Mouse (Mus musculus) spleen, adult 2 months (tissue): ENCODE results near the gene Dcst1. TPM values are rescaled to one million over a fixed set of nuclear protein-coding genes. Genes with fewer than 3 reads are reported as not detected.

Experiments
- DNase-seq, 2 experiments: peaks; one replicate each; pipeline versions ENCODE4 v3.0.0 to v3.0.0-alpha.2; 2012 to 2021; ENCODE audit warnings: low spot score in 2 of 2, low read depth in 1 of 2
- H3K27ac ChIP-seq: fragments of 200-500 bp; 2 replicates; pipeline ENCODE4 v1.5.1; 2012; ENCODE audit warnings: low read length, inconsistent platforms; ENCODE audit not compliant: insufficient read depth
- H3K27me3 ChIP-seq: fragments of 200-500 bp; 2 replicates; pipeline ENCODE4 v1.6.1; 2012; ENCODE audit warnings: mild to moderate bottlenecking, moderate library complexity, low read length, inconsistent platforms; ENCODE audit not compliant: control insufficient read depth, insufficient read depth
- H3K36me3 ChIP-seq: fragments of 200-500 bp; 2 replicates; pipeline ENCODE4 v1.6.1; 2012; ENCODE audit warnings: mild to moderate bottlenecking, low read length, inconsistent platforms; ENCODE audit not compliant: control insufficient read depth, insufficient read depth
- H3K4me1 ChIP-seq: fragments of 200-500 bp; 2 replicates; pipeline ENCODE4 v1.6.1; 2011; ENCODE audit warnings: inconsistent platforms; ENCODE audit not compliant: control insufficient read depth, insufficient read depth, insufficient read length
- H3K4me3 ChIP-seq: fragments of 200-500 bp; 2 replicates; pipeline ENCODE4 v1.5.1; 2011; ENCODE audit warnings: mild to moderate bottlenecking, inconsistent platforms; ENCODE audit not compliant: insufficient read depth, insufficient read length; ENCODE audit errors: extremely low read depth
- CTCF ChIP-seq: fragments of 200-500 bp; IDR thresholded peaks from 2 replicates; pipeline ENCODE4 v1.5.1; 2011; ENCODE audit warnings: mild to moderate bottlenecking, inconsistent platforms; ENCODE audit not compliant: insufficient read depth, insufficient read length, insufficient replicate concordance; ENCODE audit errors: extremely low read depth
- POLR2A ChIP-seq: fragments of 200-500 bp; IDR thresholded peaks from 2 replicates; pipeline ENCODE4 v1.6.1; 2011; ENCODE audit warnings: low read depth, low read length, inconsistent platforms
- WGBS: fragments of 180-500 bp; shearing (Covaris S2); methylation state at CpG from one replicate; pipeline ENCODE4 v1.1.7; 2018; 5-methylcytosine and 5-hydroxymethylcytosine counted together
- polyA plus RNA-seq: library from polyadenylated mRNA; depleted of rRNA; stranded (reverse); fragments of >200 nt; gene quantifications from 2 replicates; pipeline ENCODE4 v1.2.3, GENCODE M21; 2012

Dcst1 gene
- polyA plus RNA-seq, 1 experiment = 0.29 TPM

DNA sequence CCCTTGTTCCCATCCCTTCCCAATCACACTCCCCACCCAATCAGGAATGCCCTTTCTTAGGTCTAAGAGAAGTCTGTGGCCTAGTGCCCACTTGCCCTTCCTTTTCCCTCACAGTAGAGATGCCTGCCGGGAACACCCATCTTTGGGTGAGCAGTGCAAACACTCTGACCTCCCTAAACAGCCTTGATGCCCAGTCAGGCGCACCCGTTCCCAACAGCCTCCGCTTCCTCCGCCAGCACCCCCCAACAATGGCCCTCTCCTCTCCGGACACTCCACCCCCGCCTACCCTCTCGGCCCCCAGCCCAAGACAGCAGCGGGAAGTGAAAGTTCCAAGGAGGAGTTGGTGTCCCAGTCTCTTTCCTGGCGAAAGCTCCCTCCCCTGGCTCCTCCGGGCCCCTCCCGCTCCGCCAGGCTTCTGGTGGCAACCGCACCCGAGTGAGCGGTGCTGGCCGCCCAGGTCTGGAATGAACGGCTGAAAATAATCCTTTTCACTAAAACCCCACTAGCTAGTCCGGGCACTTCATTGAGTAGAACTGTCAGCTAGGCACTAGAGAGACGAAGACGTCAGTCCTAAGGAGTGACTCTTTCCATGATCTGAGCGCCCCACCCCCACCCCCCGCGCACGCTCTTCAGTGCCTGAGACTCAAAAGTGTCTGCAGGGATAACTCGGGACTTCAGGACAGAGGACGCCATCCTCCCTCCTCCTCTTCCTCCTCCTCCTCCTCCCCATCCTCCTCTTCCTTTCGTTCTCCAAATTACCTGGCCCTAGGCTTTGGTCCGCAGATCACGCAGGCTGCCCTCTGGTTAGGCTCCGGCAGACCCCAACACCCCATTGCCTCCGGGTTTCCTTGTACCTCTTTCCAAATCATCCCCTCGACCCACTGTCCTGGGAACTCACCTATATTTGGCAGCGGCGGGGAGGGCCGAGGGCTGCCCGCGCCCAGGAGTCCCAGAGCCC, 15.9 kb downstream of the Dcst1 start:
- TF ChIP-seq CTCF (no peak), POLR2A (no peak)
- Histone ChIP-seq H3K27ac (no peak overlapping the region), H3K27me3 (no peaks in the 10 kb centered on the region; the same call in 1 of the 2 replicates), H3K4me1 (peaks cover 6% of the 10 kb centered on the region), H3K4me3 (peak overlapping the region; percentile 71), H3K36me3 (no peaks in the 10 kb centered on the region)
- DNase-seq = no peak
- 10% methylated on average over 38 of the region's 38 CpGs for WGBS

DNA sequence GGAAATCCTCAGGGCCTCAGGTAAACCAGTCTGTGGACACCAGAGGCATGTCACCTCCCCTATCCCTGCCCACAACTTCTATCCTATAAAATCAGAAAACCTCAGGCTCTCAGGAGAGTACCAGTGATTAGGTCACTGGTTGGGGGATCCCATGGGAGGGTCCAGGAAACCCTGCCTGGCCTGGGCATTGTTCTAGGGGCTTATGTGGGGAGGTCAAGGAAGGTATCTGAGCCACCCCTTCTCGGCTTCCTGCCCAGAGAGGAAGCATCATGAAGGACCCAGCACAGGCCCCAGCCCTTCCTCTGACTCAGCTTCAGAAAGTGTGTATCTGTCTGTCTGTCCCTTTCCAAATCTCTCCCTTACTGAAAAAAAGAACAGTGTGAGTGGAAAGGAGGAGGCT, 17.1 kb downstream of the Dcst1 start:
- no peak overlapping the region for H3K4me3 ChIP-seq
- WGBS = 21% methylated on average over 1 of the region's 1 CpGs
- DNase-seq = no peak
- no peaks in the 10 kb centered on the region; the same call in 1 of the 2 replicates for H3K27me3 ChIP-seq
- TF ChIP-seq CTCF (no peak), POLR2A (no peak)
- peaks cover 6% of the 10 kb centered on the region for H3K4me1 ChIP-seq
- 0 out of 2 replicates have a peak overlapping the region, but pooled peaks have one; percentile 4 for H3K27ac ChIP-seq
- H3K36me3 ChIP-seq = no peaks in the 10 kb centered on the region

DNA sequence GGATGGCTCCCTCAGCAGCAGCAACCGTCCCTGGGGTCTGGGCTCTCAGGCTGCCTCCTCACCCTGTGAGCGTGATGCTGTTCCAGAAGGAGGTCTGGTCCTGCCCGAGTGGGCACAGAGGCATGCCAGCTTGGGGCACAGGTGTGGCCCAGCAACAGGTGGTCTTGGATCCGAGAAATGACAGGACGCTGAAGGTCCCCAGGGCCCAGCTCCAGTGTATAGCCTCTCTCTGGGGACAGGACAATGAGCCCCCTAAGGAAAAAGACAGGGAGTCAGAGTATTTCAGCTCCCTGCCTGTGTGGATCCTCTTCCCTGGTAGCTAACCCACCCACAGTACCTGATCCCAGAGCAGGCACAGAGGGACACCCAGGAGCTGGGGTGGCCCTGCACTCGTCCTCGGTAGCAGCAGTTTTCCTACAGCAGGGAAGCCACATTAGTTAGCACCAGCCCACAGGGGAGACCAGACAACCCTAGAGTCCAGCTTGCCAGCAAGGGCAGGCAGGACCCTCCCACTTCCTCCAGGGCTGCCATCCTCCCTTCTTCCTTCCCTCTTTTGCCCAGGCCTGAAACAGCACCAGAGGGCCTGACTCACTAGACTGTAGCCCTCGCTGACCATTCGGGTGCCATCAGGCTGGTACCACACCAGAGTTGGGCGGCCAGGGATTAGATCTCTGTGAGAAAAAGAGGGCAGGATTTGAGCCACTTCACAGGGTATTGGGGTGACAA, 18.1 kb downstream of the Dcst1 start:
- H3K36me3 ChIP-seq = no peaks in the 10 kb centered on the region
- no peak overlapping the region for H3K4me3 ChIP-seq
- no peak for DNase-seq
- no peaks in the 10 kb centered on the region; the same call in 1 of the 2 replicates for H3K27me3 ChIP-seq
- TF ChIP-seq CTCF (no peak), POLR2A (no peak)
- H3K27ac ChIP-seq = no peak overlapping the region
- peaks cover 6% of the 10 kb centered on the region for H3K4me1 ChIP-seq
- 54% methylated on average over 10 of the region's 10 CpGs for WGBS

GRCm38 (mm10) chr3:89343279-89343678, 21.8 kb downstream of the Dcst1 start:
- Histone ChIP-seq H3K27ac (no peak overlapping the region), H3K4me3 (no peak overlapping the region), H3K4me1 (no peaks in the 10 kb centered on the region), H3K36me3 (no peaks in the 10 kb centered on the region), H3K27me3 (no peaks in the 10 kb centered on the region)
- no peak for DNase-seq
- WGBS = 93% methylated on average over 7 of the region's 7 CpGs
- TF ChIP-seq POLR2A (no peak), CTCF (no peak)

DNA sequence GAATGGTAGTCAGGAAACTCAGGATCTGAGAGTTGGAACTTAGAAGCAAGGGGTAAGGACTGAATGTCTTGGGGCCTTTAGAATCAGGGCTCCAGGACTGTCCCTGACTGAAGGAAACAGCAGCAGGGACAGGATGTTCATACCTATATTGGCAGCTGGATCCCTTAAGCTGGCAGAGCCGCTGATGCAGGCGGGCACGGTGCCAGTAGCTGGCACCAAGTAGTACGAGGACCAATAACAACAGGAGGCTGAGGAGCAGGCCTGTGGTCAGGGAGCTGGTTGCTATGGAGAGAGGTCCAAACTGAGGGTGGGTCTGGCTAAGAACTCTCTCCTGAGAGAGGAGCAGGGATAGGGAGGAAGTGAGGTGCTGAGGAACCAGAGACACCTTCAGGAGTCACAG, 23.3 kb downstream of the Dcst1 start:
- Histone ChIP-seq H3K27ac (no peak overlapping the region), H3K36me3 (no peaks in the 10 kb centered on the region), H3K4me1 (peaks cover 8% of the 10 kb centered on the region), H3K27me3 (peaks cover 5% of the 10 kb centered on the region; the same call in 1 of the 2 replicates), H3K4me3 (no peak overlapping the region)
- 91% methylated on average over 4 of the region's 4 CpGs for WGBS
- no peak for TF ChIP-seq CTCF
- DNase-seq = no peak

DNA sequence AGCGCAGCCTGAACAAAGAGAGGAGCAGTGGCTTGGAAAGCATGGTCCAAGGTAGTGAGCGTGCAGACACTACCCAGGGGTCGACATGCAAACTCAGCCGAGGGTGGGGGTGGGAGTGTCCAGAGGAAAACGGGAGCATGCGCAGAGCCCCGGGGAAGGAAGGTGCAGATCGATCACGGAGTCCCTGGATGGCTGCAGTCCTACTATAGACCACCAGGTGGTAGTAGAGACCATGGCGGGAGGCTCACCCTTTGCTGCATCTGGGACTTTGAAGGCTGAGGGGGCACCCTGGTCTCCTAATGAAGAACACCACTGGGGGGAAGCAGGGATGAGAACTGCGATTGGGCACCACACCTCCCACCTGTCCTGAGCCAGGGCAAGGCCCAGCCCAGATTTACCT, 24.6 kb downstream of the Dcst1 start:
- H3K36me3 ChIP-seq = no peaks in the 10 kb centered on the region
- H3K27me3 ChIP-seq = peaks cover 5% of the 10 kb centered on the region; the same call in 1 of the 2 replicates
- H3K27ac ChIP-seq = no peak overlapping the region
- WGBS = 15% methylated on average over 11 of the region's 11 CpGs
- DNase-seq = peak; percentile 38 to 75
- no peak overlapping the region for H3K4me3 ChIP-seq
- TF ChIP-seq CTCF (peak; percentile 95), POLR2A (no peak)
- H3K4me1 ChIP-seq = peaks cover 8% of the 10 kb centered on the region
